Comparison of ENCODE assay signal across 9 mouse cellular contexts in the genomic region with DNA sequence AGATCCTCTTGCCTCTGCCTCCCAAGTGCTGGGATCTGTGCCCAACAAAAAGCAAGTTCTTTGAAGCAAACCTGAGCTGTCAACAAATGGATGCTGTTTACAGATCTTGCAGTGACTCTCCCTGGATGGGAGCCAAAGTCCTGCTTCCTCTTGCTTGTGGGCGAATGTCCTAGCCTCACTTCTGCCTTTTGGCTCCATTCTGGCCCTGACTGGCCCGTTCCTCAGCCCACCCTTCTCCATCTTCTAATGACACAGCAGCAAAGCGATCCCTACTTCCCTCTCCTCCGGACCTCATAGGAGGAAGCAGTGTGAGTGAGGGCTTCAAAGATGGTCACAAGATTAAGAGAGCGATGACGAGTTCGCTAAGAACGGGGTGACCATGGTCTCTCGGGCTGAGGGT. TPM values are rescaled to one million over a fixed set of nuclear protein-coding genes. Genes with fewer than 3 reads are reported as not detected.
A peak's percentile ranks its signal among the peaks of the same experiment; 100 is the strongest.
DNase-seq lines count a peak whose midpoint lies in the region; ATAC-seq and TF ChIP-seq lines count a peak whose summit lies in the region.
"Had no signal": no experiment of that assay in that cellular context is flagged by ENCODE, and none has a peak within 500 bp of the region (broad histone marks: within the 10 kb centered on the region; RNA-seq: fewer than 3 reads in every experiment).

No protein-coding gene starts in this region.

- DNase-seq in cerebellum, postnatal 10 days: peak; percentile 53 to 55
- DNase-seq in cerebellum, adult 9-11 months: no peak
- DNase-seq in left cerebral cortex, postnatal 10 days (ENCODE audit: extremely low spot score in 1 of 2, low spot score in 2 of 2): peak; percentile 67 to 80
- DNase-seq in left cerebral cortex, adult 2 months (ENCODE audit: extremely low spot score in 1 of 2, low spot score in 2 of 2): no peak
- DNase-seq in heart, postnatal 10 days: peak; percentile 49 to 57
- DNase-seq in embryonic facial prominence, embryonic 10.5 days (ENCODE audit: low spot score): no peak

- H3K9me3 ChIP-seq in embryonic facial prominence, embryonic 10.5 days: no peaks in the 10 kb centered on the region
- H3K9me3 ChIP-seq: midbrain, embryonic 12.5 days had no signal

- H3K27me3 ChIP-seq in embryonic facial prominence, embryonic 10.5 days (replicated peaks; ENCODE audit: low read depth, poor library complexity, severe bottlenecking): peaks cover 44% of the 10 kb centered on the region

- no peak overlapping the region for H3K4me3 ChIP-seq in left cerebral cortex, adult 2 months
- H3K4me3 ChIP-seq in embryonic facial prominence, embryonic 10.5 days: no peak overlapping the region
- H3K4me3 ChIP-seq: midbrain, embryonic 12.5 days had no signal

- peaks cover 16% of the 10 kb centered on the region for H3K36me3 ChIP-seq in embryonic facial prominence, embryonic 10.5 days (replicated peaks)
- H3K36me3 ChIP-seq: midbrain, embryonic 12.5 days had no signal

- ATAC-seq in megakaryocyte progenitor cell, adult 5-6 weeks (replicated peaks; ENCODE audit: poor library complexity): peak; percentile 94
- ATAC-seq in megakaryocyte-erythroid progenitor cell, adult 5-6 weeks (replicated peaks; ENCODE audit: low FRiP score, low TSS enrichment, poor library complexity, severe bottlenecking): no peak

- H3K27ac ChIP-seq in left cerebral cortex, adult 2 months: no peak overlapping the region
- no peak overlapping the region for H3K27ac ChIP-seq in embryonic facial prominence, embryonic 10.5 days (replicated peaks)
- H3K27ac ChIP-seq: midbrain, embryonic 12.5 days had no signal

- WGBS in embryonic facial prominence, embryonic 10.5 days: 88% methylated on average over 9 of the region's 9 CpGs

- intact Hi-C loops in left cerebral cortex, postnatal 10 days (cut with DNase I): no loop called here
- intact Hi-C loops in left cerebral cortex, adult 2 months (cut with DNase I): no loop called here
- intact Hi-C loops in heart, postnatal 10 days (cut with DNase I): no loop called here

- H3K4me1 ChIP-seq in embryonic facial prominence, embryonic 10.5 days: peaks cover 14% of the 10 kb centered on the region

- TF ChIP-seq CTCF in left cerebral cortex, adult 2 months (IDR thresholded peaks at IDR 0.05): no peak

RNA-seq across cellular contexts. Expression of a gene that starts 20.8 kb away (rescaled TPM):
- 1 to 10 TPM; 2.2 to 2.6 TPM for total RNA-seq in left cerebral cortex, postnatal 10 days (2021)
- 1 to 10 TPM; 1.5 to 1.6 TPM for total RNA-seq in left cerebral cortex, adult 2 months (2021)
- 10 to 100 TPM; 11.1 TPM for total RNA-seq in heart, postnatal 10 days (2021)
- 77.5 and 85.6 TPM in 2 replicates for total RNA-seq in megakaryocyte progenitor cell, adult 5-6 weeks (2015)
- total RNA-seq in megakaryocyte progenitor cell, adult 5-6 weeks (2017): 47.0 and 53.9 TPM in 2 replicates
- 110 and 112 TPM in 2 replicates for polyA plus RNA-seq in embryonic facial prominence, embryonic 10.5 days (2016; fragmentation: Nextera tagmentation; extraction: Ambion mirVana)
- total RNA-seq in megakaryocyte-erythroid progenitor cell, adult 5-6 weeks (2014; fragmentation: Nextera tagmentation): 43.6 and 50.7 TPM in 2 replicates
- total RNA-seq in megakaryocyte-erythroid progenitor cell, adult 5-6 weeks (2017): 25.0 and 30.1 TPM in 2 replicates

Comparison
In these comparisons a context has a peak if more than half of its experiments do, and no peak if none do; other contexts are left out.
1. DNase-seq: peak in cerebellum, postnatal 10 days (2 of 2), left cerebral cortex, postnatal 10 days (2 of 2) and heart, postnatal 10 days (2 of 2); none in cerebellum, adult 9-11 months (single experiment), left cerebral cortex, adult 2 months (0 of 2) and embryonic facial prominence, embryonic 10.5 days (single experiment).